Mouse (Mus musculus) G1E (cell line): ENCODE results near the gene Cd6.

Source experiments
- CTCF ChIP-seq: IDR thresholded peaks from 2 replicates; pipeline ENCODE4 v1.5.1; 2012; ENCODE audit warnings: low read depth, low read length, inconsistent platforms, mixed read lengths
- GATA1 ChIP-seq: IDR thresholded peaks from 2 replicates; pipeline ENCODE4 v1.6.1; 2012; ENCODE audit warnings: borderline replicate concordance, low read length, inconsistent platforms, mixed read lengths

DNA sequence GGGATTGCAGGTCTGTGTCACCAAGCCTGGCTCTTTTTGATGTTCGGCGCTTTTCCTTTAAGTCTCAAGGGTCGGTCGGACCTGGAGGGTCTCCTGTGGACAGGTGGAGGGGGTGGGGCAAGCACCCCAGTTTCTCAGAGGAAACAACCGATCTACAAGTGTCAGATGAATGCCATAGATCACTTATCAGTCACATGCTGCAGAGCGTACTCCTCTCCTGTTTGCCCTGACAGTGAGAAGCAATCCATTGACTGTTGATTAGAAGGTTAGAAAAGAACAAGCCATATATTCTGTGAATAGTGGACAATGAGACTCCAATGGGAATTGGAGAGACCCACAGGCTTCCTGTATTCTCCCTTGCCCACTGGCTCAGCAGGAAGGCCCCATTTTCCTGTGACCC is 79.7 kb downstream of the Cd6 start:
- no peak for TF ChIP-seq CTCF
- TF ChIP-seq GATA1 = no peak
